Mouse (Mus musculus): ENCODE data around the gene Olfr965. TPM values are rescaled to one million over a fixed set of nuclear protein-coding genes. Genes with fewer than 3 reads are reported as not detected.
"Not testable (repeated sequence)": the region's sequence is repeated elsewhere in the genome, so short reads cannot be mapped to it uniquely, and the experiment has no call there.

The Olfr965 gene
- polyA plus RNA-seq (2014; fragmentation: Nextera tagmentation; extraction: Ambion mirVana): not detected in 2 replicates

DNA sequence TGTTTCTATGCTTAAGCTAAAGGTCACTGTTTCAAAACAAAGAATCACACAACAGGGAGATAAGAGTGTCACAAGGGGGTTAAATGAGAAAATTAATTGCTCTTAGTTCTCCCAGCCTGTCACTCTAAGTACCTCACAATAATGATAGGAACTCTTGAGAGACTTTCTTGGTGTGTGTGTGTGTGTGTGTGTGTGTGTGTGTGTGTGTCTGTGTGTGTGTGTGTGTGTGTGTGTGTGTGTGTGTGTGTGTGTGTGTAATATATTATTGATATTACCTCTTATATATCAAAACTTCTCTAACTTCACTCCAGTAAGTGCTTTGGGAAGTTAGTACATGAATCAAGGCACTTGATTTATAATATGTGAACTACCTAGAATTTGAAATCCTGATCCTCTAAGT, at the start of gene Olfr965:
TSS of gene Olfr965 (plus strand) at position 301 of the 400 bp plus-strand sequence.
- Histone ChIP-seq H3K36me3 (ENCODE audit: control insufficient read depth, insufficient read depth, low read length) (no peaks in the 10 kb centered on the region), H3K4me2 (ENCODE audit: low read depth, low read length) (no peak within 1 kb of the TSS), H3K4me1 (ENCODE audit: control insufficient read depth, insufficient read depth, low read length) (no peaks in the 10 kb centered on the region), H3K9ac (ENCODE audit: low read depth, low read length) (no peak within 1 kb of the TSS), H3K27me3 (replicated peaks; ENCODE audit: control insufficient read depth, insufficient read depth, low read length) (no peaks in the 10 kb centered on the region), H3K9me3 (ENCODE audit: control insufficient read depth, low read length) (no peaks in the 10 kb centered on the region), H3K4me3 (ENCODE audit: low read depth, low read length) (no peak within 1 kb of the TSS), H3K27ac (replicated peaks; ENCODE audit: low read depth, low read length) (no peak within 1 kb of the TSS)
- DNase-seq (ENCODE audit: low spot score) (no peak), ATAC-seq (ENCODE audit: low read depth) (no peak)

DNA sequence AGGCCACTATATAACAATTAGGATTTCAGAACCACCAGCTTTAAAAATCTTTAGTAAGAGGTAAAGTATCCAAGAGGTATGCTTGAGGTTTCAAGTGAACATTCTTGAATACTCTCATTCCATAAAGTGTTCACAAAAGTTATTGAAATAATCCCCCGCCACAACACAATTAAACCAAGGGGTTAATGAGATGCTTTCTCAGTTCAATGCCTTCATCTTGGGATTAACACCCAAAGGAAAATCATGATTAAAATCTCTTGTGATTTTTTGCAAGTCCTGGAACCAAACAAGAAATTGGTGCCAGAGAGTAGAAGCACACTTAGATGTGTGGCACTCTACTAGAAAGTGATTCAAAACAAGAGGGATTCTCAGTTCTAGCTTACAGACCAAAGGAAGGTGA, 44.2 kb upstream of the Olfr965 start, which contains the start of gene Olfr963:
TSS of gene Olfr963 (plus strand) at position 301 of the 400 bp plus-strand sequence.
- Histone ChIP-seq H3K4me3 (ENCODE audit: low read depth, low read length) (no peak within 1 kb of the TSS), H3K27me3 (replicated peaks; ENCODE audit: control insufficient read depth, insufficient read depth, low read length) (no peaks in the 10 kb centered on the region), H3K27ac (replicated peaks; ENCODE audit: low read depth, low read length) (no peak within 1 kb of the TSS), H3K9ac (ENCODE audit: low read depth, low read length) (no peak within 1 kb of the TSS), H3K4me2 (ENCODE audit: low read depth, low read length) (no peak within 1 kb of the TSS), H3K9me3 (ENCODE audit: control insufficient read depth, low read length) (no peaks in the 10 kb centered on the region), H3K4me1 (ENCODE audit: control insufficient read depth, insufficient read depth, low read length) (no peaks in the 10 kb centered on the region), H3K36me3 (ENCODE audit: control insufficient read depth, insufficient read depth, low read length) (no peaks in the 10 kb centered on the region)
- DNase-seq (ENCODE audit: low spot score): no peak
- no peak for ATAC-seq (ENCODE audit: low read depth)
- WGBS: 95% methylated on average over 1 of the region's 1 CpGs

DNA sequence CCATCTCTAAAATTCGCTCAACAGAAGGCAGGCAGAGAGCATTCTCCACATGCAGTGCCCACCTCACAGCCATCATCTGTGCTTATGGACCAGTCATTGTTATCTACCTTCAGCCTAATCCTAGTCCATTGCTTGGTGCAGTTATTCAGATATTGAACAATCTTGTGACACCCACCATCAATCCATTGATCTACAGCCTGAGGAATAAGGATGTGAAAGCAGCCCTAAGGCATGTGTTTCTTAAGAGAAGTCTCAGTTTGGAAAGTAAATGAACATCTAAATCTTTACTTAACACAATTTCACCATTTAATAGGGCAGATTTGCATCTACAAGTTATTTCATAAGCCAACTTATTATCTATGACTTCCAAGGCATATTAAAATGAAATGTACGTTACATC, 41.4 kb upstream of the Olfr965 start:
- H3K4me2 ChIP-seq (ENCODE audit: low read depth, low read length): no peak overlapping the region
- no peaks in the 10 kb centered on the region for H3K36me3 ChIP-seq (ENCODE audit: control insufficient read depth, insufficient read depth, low read length)
- DNase-seq (ENCODE audit: low spot score) (no peak), ATAC-seq (ENCODE audit: low read depth) (no peak)
- H3K4me3 ChIP-seq (ENCODE audit: low read depth, low read length): no peak overlapping the region
- no peaks in the 10 kb centered on the region for H3K4me1 ChIP-seq (ENCODE audit: control insufficient read depth, insufficient read depth, low read length)
- H3K27me3 ChIP-seq (replicated peaks; ENCODE audit: control insufficient read depth, insufficient read depth, low read length): no peaks in the 10 kb centered on the region
- no peak overlapping the region for H3K9ac ChIP-seq (ENCODE audit: low read depth, low read length)
- H3K27ac ChIP-seq (replicated peaks; ENCODE audit: low read depth, low read length): no peak overlapping the region
- WGBS: 80% methylated on average over 2 of the region's 2 CpGs
- no peaks in the 10 kb centered on the region for H3K9me3 ChIP-seq (ENCODE audit: control insufficient read depth, low read length)

DNA sequence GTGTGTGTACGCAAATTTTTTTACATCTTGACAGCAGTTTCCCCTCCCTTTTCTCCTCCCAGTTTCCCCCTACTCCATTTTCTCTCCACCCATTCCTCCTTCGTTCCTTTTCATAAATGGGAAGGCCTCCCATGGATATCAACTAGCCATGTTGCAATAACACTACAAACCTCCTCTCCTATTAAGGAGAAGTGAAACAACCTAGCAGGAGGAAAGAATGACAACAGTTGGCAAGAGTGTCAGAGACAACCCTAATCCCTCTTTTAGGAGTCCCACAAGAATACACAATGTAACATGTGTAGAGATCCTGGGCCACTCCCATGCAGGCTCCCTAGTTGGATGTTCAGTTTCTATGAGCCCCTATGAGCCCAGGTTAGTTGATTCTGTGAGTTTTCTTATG, 36.3 kb upstream of the Olfr965 start:
- no peak for ATAC-seq (ENCODE audit: low read depth)
- H3K4me3 ChIP-seq (ENCODE audit: low read depth, low read length): no peak overlapping the region
- no peak overlapping the region for H3K9ac ChIP-seq (ENCODE audit: low read depth, low read length)
- 74% methylated on average over 2 of the region's 2 CpGs for WGBS
- no peaks in the 10 kb centered on the region for H3K9me3 ChIP-seq (ENCODE audit: control insufficient read depth, low read length)
- H3K27ac ChIP-seq (replicated peaks; ENCODE audit: low read depth, low read length): no peak overlapping the region
- no peak for DNase-seq (ENCODE audit: low spot score)
- H3K4me2 ChIP-seq (ENCODE audit: low read depth, low read length): no peak overlapping the region
- no peaks in the 10 kb centered on the region for H3K4me1 ChIP-seq (ENCODE audit: control insufficient read depth, insufficient read depth, low read length)
- H3K27me3 ChIP-seq (replicated peaks; ENCODE audit: control insufficient read depth, insufficient read depth, low read length): no peaks in the 10 kb centered on the region
- no peaks in the 10 kb centered on the region for H3K36me3 ChIP-seq (ENCODE audit: control insufficient read depth, insufficient read depth, low read length)

DNA sequence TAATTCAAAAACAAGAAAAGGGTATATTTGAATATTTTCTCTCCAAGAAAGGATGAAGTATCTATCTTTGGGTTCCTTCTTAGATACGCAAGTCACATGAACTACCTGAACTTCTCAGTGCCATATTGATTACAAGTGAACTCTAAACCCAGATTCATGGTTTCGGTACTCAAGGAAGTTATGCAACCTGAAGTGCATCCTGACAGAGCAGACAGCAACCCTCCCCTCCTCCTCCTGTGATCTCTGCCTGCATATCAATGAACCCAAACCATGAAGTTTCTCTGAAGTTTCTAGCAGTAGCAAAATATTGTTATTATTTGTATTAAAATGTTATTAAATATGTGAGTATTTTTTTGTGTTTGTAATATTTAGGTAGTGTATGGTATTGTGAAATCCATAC, 32.6 kb upstream of the Olfr965 start:
- H3K9me3 ChIP-seq (ENCODE audit: control insufficient read depth, low read length): no peaks in the 10 kb centered on the region
- ATAC-seq (ENCODE audit: low read depth): no peak
- WGBS: 92% methylated on average over 2 of the region's 2 CpGs

DNA sequence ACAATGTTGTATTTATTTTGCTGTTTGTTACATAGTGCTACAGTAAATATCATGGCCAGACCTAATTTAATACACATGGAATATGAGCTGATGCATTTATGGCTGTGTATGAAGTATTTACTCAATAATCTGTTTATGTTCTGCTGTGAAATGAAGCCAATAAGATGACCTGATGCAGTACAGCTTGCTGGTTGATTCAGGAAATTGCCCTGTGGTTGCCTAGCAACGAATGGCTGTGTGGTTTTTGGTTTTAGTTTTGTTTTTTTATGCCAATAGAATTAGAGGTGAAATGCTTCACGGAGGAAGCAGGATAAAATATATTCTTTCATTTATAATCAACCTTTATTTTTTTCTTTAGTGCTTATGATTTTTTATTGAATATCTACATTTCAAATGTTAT, 31.9 kb upstream of the Olfr965 start:
- Histone ChIP-seq H3K27me3 (replicated peaks; ENCODE audit: control insufficient read depth, insufficient read depth, low read length) (no peaks in the 10 kb centered on the region), H3K27ac (replicated peaks; ENCODE audit: low read depth, low read length) (no peak overlapping the region), H3K4me3 (ENCODE audit: low read depth, low read length) (no peak overlapping the region), H3K4me1 (ENCODE audit: control insufficient read depth, insufficient read depth, low read length) (no peaks in the 10 kb centered on the region), H3K9me3 (ENCODE audit: control insufficient read depth, low read length) (no peaks in the 10 kb centered on the region), H3K36me3 (ENCODE audit: control insufficient read depth, insufficient read depth, low read length) (no peaks in the 10 kb centered on the region), H3K9ac (ENCODE audit: low read depth, low read length) (no peak overlapping the region), H3K4me2 (ENCODE audit: low read depth, low read length) (no peak overlapping the region)
- DNase-seq (ENCODE audit: low spot score) (peak; percentile 30), ATAC-seq (ENCODE audit: low read depth) (no peak)
- 47% methylated on average over 2 of the region's 2 CpGs for WGBS

More for the DNA sequence above, 32.6 kb upstream of the Olfr965 start:
- no peak for DNase-seq (ENCODE audit: low spot score)
- no peak overlapping the region for H3K27ac ChIP-seq (replicated peaks; ENCODE audit: low read depth, low read length)
- no peak overlapping the region for H3K9ac ChIP-seq (ENCODE audit: low read depth, low read length)
- no peak overlapping the region for H3K4me2 ChIP-seq (ENCODE audit: low read depth, low read length)
- no peaks in the 10 kb centered on the region for H3K36me3 ChIP-seq (ENCODE audit: control insufficient read depth, insufficient read depth, low read length)
- no peaks in the 10 kb centered on the region for H3K4me1 ChIP-seq (ENCODE audit: control insufficient read depth, insufficient read depth, low read length)
- H3K27me3 ChIP-seq (replicated peaks; ENCODE audit: control insufficient read depth, insufficient read depth, low read length): no peaks in the 10 kb centered on the region
- no peak overlapping the region for H3K4me3 ChIP-seq (ENCODE audit: low read depth, low read length)

DNA sequence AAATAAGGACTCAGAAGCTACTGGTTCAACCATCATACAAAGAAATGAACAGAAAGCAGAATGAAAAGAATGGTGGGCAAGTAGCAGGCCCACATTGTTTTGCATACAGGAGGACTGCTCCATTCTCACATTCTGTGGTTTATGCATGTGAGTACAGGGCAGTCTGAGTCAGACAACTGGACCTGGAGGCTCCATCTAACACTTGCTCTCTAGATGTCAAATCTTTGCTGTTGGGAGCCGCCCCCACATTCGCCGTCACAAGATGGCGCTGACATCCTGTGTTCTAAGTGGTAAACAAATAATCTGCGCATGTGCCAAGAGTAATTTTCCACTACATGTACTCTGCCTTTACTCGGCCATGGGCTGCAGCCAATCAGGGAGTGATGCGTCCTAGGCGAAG, 10.0 kb upstream of the Olfr965 start:
- not testable (repeated sequence) for H3K4me3 ChIP-seq (ENCODE audit: low read depth, low read length); DNase-seq (ENCODE audit: low spot score); H3K27ac ChIP-seq (replicated peaks; ENCODE audit: low read depth, low read length); H3K27me3 ChIP-seq (replicated peaks; ENCODE audit: control insufficient read depth, insufficient read depth, low read length); ATAC-seq (ENCODE audit: low read depth); H3K4me2 ChIP-seq (ENCODE audit: low read depth, low read length); H3K9me3 ChIP-seq (ENCODE audit: control insufficient read depth, low read length); H3K9ac ChIP-seq (ENCODE audit: low read depth, low read length); H3K36me3 ChIP-seq (ENCODE audit: control insufficient read depth, insufficient read depth, low read length); H3K4me1 ChIP-seq (ENCODE audit: control insufficient read depth, insufficient read depth, low read length)
- WGBS: 86% methylated on average over 5 of the region's 8 CpGs

DNA sequence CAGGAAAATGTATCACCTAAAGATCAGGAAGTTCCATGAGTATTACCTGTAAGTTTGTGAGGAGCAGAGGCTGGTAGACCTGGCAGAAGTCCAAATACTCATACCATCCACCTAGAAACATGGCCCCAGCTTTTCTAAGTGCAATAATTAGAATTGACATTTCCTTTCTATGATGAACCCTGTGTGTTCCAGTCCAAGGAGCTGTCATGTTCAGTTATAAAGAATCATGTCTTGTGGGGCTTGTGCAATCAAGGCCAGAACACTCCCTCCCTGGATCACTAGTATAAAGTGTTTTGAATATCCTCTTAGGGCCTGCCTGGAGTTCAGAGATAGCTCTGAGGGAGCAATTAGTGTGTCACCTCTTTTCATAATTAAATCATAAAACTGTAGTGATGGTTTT, 4.1 kb upstream of the Olfr965 start, which contains the start of gene Olfr149:
TSS of gene Olfr149 (minus strand) at position 101 of the 400 bp plus-strand sequence.
- no peak for ATAC-seq (ENCODE audit: low read depth)
- H3K27ac ChIP-seq (replicated peaks; ENCODE audit: low read depth, low read length): no peak within 1 kb of the TSS

DNA sequence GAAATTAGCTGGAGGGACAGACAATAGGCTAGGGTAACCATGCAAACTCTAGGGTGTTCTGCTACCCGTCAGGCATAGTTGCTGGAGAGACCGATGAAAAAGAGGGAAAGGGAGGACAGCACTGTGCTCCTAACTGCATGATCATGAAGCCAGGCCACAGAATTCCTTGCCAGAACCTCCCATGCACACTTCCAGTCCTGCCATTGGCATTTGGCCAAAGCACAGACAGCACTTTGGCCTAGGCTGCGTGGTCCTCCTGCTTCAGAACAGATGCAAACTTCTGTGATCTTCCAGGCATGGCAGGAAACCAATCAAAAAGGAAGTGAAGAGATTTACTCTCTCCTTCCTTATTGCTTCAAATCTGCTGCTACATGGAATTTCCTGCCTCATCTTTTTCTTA, 2.2 kb upstream of the Olfr965 start:
- Histone ChIP-seq H3K9ac (ENCODE audit: low read depth, low read length) (no peak overlapping the region), H3K27me3 (replicated peaks; ENCODE audit: control insufficient read depth, insufficient read depth, low read length) (no peaks in the 10 kb centered on the region), H3K9me3 (ENCODE audit: control insufficient read depth, low read length) (no peaks in the 10 kb centered on the region), H3K4me1 (ENCODE audit: control insufficient read depth, insufficient read depth, low read length) (no peaks in the 10 kb centered on the region), H3K36me3 (ENCODE audit: control insufficient read depth, insufficient read depth, low read length) (no peaks in the 10 kb centered on the region), H3K4me3 (ENCODE audit: low read depth, low read length) (no peak overlapping the region), H3K4me2 (ENCODE audit: low read depth, low read length) (no peak overlapping the region), H3K27ac (replicated peaks; ENCODE audit: low read depth, low read length) (no peak overlapping the region)
- WGBS: 59% methylated on average over 3 of the region's 3 CpGs
- ATAC-seq (ENCODE audit: low read depth) (no peak), DNase-seq (ENCODE audit: low spot score) (peak; percentile 14)

More for the DNA sequence above, 4.1 kb upstream of the Olfr965 start, which contains the start of gene Olfr149:
- H3K9me3 ChIP-seq (ENCODE audit: control insufficient read depth, low read length): no peaks in the 10 kb centered on the region
- DNase-seq (ENCODE audit: low spot score): peak; percentile 26
- no peak within 1 kb of the TSS for H3K4me3 ChIP-seq (ENCODE audit: low read depth, low read length)
- H3K36me3 ChIP-seq (ENCODE audit: control insufficient read depth, insufficient read depth, low read length): no peaks in the 10 kb centered on the region
- no peak within 1 kb of the TSS for H3K9ac ChIP-seq (ENCODE audit: low read depth, low read length)
- no peak within 1 kb of the TSS for H3K4me2 ChIP-seq (ENCODE audit: low read depth, low read length)
- no peaks in the 10 kb centered on the region for H3K27me3 ChIP-seq (replicated peaks; ENCODE audit: control insufficient read depth, insufficient read depth, low read length)
- no peaks in the 10 kb centered on the region for H3K4me1 ChIP-seq (ENCODE audit: control insufficient read depth, insufficient read depth, low read length)

All from embryonic facial prominence, embryonic 14.5 days (tissue).